Mouse (Mus musculus) adrenal gland, postnatal 0 days (tissue): ENCODE results near the gene Ccnb1. TPM values are rescaled to one million over a fixed set of nuclear protein-coding genes. Genes with fewer than 3 reads are reported as not detected.

ENCODE experiments used
- polyA plus RNA-seq: library from polyadenylated mRNA; unstranded; fragments of >200 nt; fragmentation: Nextera tagmentation; extraction: Ambion mirVana; gene quantifications from 2 replicates; pipeline ENCODE4 v1.2.1, GENCODE M21; 2015

The Ccnb1 gene
- polyA plus RNA-seq, result 36.3 and 46.4 TPM in 2 replicates

GRCm38 (mm10) chr13:100786414-100786867 lies at the start of gene Ccnb1:
Ccnb1 (minus strand) TSS chr13:100786570.

GRCm38 (mm10) chr13:100832741-100833639 lies 46.6 kb upstream of the Ccnb1 start, which contains the start of gene Slc30a5:
Slc30a5 (minus strand) TSS chr13:100833427.

GRCm38 (mm10) chr13:100775252-100776055 lies 10.9 kb downstream of the Ccnb1 start, which contains the start of gene Cenph:
Cenph (minus strand) TSS chr13:100775899.

GRCm38 (mm10) chr13:100744036-100744744 lies 42.2 kb downstream of the Ccnb1 start, which contains the start of gene Mrps36:
Mrps36 (minus strand) TSS chr13:100744659.

GRCm38 (mm10) chr13:100730861-100731176 lies 55.6 kb downstream of the Ccnb1 start, which contains the start of gene Cdk7:
Cdk7 (minus strand) TSS chr13:100730939.

Other genes with a start within 250 kb of the Ccnb1 start
- gene Ocln, start 233.9 kb downstream of the Ccnb1 start, polyA plus RNA-seq, result 6.0 and 9.7 TPM in 2 replicates
- gene Marveld2, start 169.6 kb downstream of the Ccnb1 start, polyA plus RNA-seq, result 0.93 and 1.6 TPM in 2 replicates
- gene Ak6, start 135.6 kb downstream of the Ccnb1 start, polyA plus RNA-seq, result 218 and 264 TPM in 2 replicates
- 15.3 and 23.1 TPM in 2 replicates for gene Rad17, start 135.5 kb downstream of the Ccnb1 start, polyA plus RNA-seq
- gene Taf9, start 135.0 kb downstream of the Ccnb1 start, polyA plus RNA-seq, result 11.8 and 19.2 TPM in 2 replicates
- 1.8 and 2.9 TPM in 2 replicates for gene Ccdc125, start 116.9 kb downstream of the Ccnb1 start, polyA plus RNA-seq
- 81.6 and 88.1 TPM in 2 replicates for gene Cdk7, start 55.6 kb downstream of the Ccnb1 start, polyA plus RNA-seq
- 175 and 220 TPM in 2 replicates for gene Mrps36, start 41.9 kb downstream of the Ccnb1 start, polyA plus RNA-seq
- 16.3 and 16.8 TPM in 2 replicates for gene Cenph, start 10.7 kb downstream of the Ccnb1 start, polyA plus RNA-seq
- gene Slc30a5, start 46.9 kb upstream of the Ccnb1 start, polyA plus RNA-seq, result 37.4 and 44.1 TPM in 2 replicates